Mouse (Mus musculus) neural tube, embryonic 11.5 days (tissue): ENCODE data around the gene Trim7. TPM values are rescaled to one million over a fixed set of nuclear protein-coding genes. Genes with fewer than 3 reads are reported as not detected.
"Not testable (repeated sequence)": the region's sequence is repeated elsewhere in the genome, so short reads cannot be mapped to it uniquely, and the experiment has no call there.

Experiments used
- ATAC-seq: fragments of 200-750 bp; cut with Nextera tagmentation; 2 replicates; pipeline ENCODE4 v1.8.0; 2017; ENCODE audit warnings: moderate number of reproducible peaks, mild to moderate bottlenecking, moderate TSS enrichment, moderate library complexity; ENCODE audit not compliant: insufficient read depth, low FRiP score, low TSS enrichment
- DNase-seq: peaks from one replicate; pipeline ENCODE4 v3.0.0-alpha.2; 2015; ENCODE audit warnings: low spot score
- H3K27ac ChIP-seq: fragments of 300-500 bp; sonication (generic); 2 replicates; pipeline ENCODE4 v1.5.1; 2014; ENCODE audit warnings: low read depth, mild to moderate bottlenecking, low read length
- H3K27me3 ChIP-seq: fragments of 300-500 bp; sonication (generic); 2 replicates; pipeline ENCODE4 v1.6.1; 2014; ENCODE audit warnings: mild to moderate bottlenecking, low read length, mixed read lengths; ENCODE audit not compliant: control insufficient read depth, insufficient read depth
- H3K36me3 ChIP-seq: fragments of 300-500 bp; sonication (generic); 2 replicates; pipeline ENCODE4 v1.6.1; 2014; ENCODE audit warnings: mild to moderate bottlenecking, low read length, moderate library complexity, mixed read lengths; ENCODE audit not compliant: control insufficient read depth, insufficient read depth
- H3K4me1 ChIP-seq: fragments of 300-500 bp; sonication (generic); 2 replicates; pipeline ENCODE4 v1.6.1; 2014; ENCODE audit warnings: low read length, mixed read lengths; ENCODE audit not compliant: control insufficient read depth, insufficient read depth
- H3K4me2 ChIP-seq: fragments of 300-500 bp; sonication (generic); 2 replicates; pipeline ENCODE4 v1.6.1; 2014; ENCODE audit warnings: low read depth, mild to moderate bottlenecking, moderate library complexity
- H3K4me3 ChIP-seq: fragments of 300-500 bp; sonication (generic); 2 replicates; pipeline ENCODE4 v1.5.1; 2014; ENCODE audit warnings: low read depth, low read length
- H3K9ac ChIP-seq: fragments of 300-500 bp; sonication (generic); 2 replicates; pipeline ENCODE4 v1.6.1; 2014; ENCODE audit warnings: mild to moderate bottlenecking, low read length
- H3K9me3 ChIP-seq: fragments of 300-500 bp; sonication (generic); 2 replicates; pipeline ENCODE4 v1.6.1; 2016; ENCODE audit warnings: low read length; ENCODE audit not compliant: control insufficient read depth
- WGBS: fragments of 180-500 bp; shearing (Covaris S2); extraction: QIAGEN DNeasy Blood & Tissue Kit; methylation state at CpG from one replicate; pipeline ENCODE4 v1.1.7; 2014; 5-methylcytosine and 5-hydroxymethylcytosine counted together
- polyA plus RNA-seq: library from polyadenylated mRNA; unstranded; fragments of >200 nt; fragmentation: Nextera tagmentation; extraction: Ambion mirVana; gene quantifications from 2 replicates; pipeline ENCODE4 v1.2.1, GENCODE M21; 2014

Gene Trim7
- polyA plus RNA-seq, 1 experiment from 2014 or later = 0.97 TPM

DNA sequence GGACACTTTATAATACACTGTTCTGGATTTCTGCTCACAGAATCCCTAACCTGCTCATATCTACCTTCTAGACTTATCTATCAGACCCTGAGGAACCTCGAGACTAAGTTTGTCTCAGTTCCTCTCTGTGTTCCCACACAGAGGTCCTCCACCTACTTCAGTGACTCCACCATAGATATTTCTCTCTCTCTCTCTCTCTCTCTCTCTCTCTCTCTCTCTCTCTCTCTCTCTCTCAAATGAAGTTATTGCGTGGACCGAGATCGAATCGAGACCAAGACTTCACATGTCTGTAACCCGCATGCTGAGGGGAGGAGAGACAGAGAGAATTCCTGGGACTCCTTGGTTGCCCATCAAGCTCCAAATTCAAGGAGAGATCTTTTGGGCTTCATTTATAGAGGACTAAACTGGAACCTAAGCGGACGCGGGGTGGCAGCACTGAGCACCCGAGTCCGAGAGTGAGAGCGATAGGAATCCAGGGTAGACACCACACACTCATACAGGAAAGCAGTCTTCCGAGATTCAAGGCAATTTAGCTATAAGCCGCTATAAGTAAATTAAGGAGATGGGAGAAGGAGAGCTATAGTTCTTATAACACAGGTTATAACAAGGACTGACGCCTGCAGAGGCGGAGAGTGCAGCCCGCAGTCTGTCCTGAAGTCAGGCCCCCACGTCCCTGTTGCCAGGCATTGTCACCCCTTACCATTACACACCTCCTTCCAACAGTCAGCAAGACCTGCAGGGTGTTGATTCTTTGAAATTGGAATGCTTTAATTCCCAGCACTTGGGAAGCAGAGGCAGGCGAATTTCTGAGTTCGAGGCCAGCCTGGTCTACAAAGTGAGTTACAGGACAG, 35.7 kb upstream of the Trim7 start:
- ATAC-seq = peak; percentile 60; the same call in 1 of the 2 replicates
- H3K27me3 ChIP-seq = no peaks in the 10 kb centered on the region

DNA sequence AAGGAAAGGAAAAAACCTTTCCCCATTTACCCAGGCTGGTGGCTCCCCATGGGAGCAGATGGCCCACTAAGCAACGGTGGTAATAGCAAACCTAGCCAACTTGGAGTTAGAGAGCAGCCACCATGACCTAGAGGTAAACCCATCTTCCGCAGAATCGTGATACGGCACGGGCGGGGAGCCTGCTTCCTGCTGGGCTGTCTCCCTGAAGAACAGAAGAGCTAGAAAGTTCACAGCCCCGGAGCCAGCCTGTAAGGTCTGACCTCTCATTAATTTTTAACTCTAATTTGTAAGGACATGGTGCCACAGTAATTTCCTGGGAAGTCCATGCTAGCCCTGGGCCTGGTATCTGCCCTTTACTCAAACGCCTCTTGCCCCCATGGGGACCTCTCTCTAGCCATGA, 35.0 kb upstream of the Trim7 start:
- Histone ChIP-seq H3K9ac (no peak overlapping the region), H3K4me3 (no peak overlapping the region), H3K4me1 (no peaks in the 10 kb centered on the region), H3K27ac (no peak overlapping the region), H3K27me3 (no peaks in the 10 kb centered on the region), H3K36me3 (no peaks in the 10 kb centered on the region), H3K9me3 (no peaks in the 10 kb centered on the region), H3K4me2 (no peak overlapping the region)
- ATAC-seq (no peak), DNase-seq (no peak)
- WGBS = 43% methylated on average over 8 of the region's 8 CpGs

More for the DNA sequence above, 35.7 kb upstream of the Trim7 start:
- H3K9me3 ChIP-seq = no peaks in the 10 kb centered on the region
- 0 out of 2 replicates have a peak overlapping the region, but pooled peaks have one; percentile 8 for H3K4me3 ChIP-seq
- no peak overlapping the region for H3K27ac ChIP-seq
- H3K9ac ChIP-seq = no peak overlapping the region; the same call in 1 of the 2 replicates
- H3K4me1 ChIP-seq = no peaks in the 10 kb centered on the region
- peak; percentile 89 for DNase-seq
- no peaks in the 10 kb centered on the region for H3K36me3 ChIP-seq
- WGBS = 16% methylated on average over 20 of the region's 20 CpGs
- H3K4me2 ChIP-seq = peak overlapping the region; percentile 35; the same call in 1 of the 2 replicates

DNA sequence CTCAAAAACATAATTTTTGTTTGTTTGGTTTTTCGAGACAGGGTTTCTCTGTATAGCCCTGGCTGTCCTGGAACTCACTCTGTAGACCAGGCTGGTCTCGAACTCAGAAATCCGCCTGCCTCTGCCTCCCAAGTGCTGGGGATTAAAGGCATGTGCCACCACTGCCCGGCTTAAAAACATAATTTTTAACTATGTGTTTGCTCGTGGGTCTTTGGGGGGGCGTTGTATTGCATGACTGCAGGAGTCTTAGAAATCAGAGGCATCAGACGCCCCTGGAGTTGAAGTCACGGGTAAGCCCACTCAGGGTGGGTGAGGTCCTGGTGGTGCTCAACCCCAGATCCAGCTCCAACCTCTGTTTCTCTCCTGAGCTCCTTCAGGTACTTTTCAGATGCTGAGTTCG, 34.0 kb upstream of the Trim7 start:
- H3K9me3 ChIP-seq, H3K9ac ChIP-seq, ATAC-seq, H3K4me2 ChIP-seq, H3K4me3 ChIP-seq, H3K27ac ChIP-seq, DNase-seq, H3K4me1 ChIP-seq, H3K27me3 ChIP-seq, H3K36me3 ChIP-seq: not testable (repeated sequence)
- WGBS = 92% methylated on average over 9 of the region's 9 CpGs

DNA sequence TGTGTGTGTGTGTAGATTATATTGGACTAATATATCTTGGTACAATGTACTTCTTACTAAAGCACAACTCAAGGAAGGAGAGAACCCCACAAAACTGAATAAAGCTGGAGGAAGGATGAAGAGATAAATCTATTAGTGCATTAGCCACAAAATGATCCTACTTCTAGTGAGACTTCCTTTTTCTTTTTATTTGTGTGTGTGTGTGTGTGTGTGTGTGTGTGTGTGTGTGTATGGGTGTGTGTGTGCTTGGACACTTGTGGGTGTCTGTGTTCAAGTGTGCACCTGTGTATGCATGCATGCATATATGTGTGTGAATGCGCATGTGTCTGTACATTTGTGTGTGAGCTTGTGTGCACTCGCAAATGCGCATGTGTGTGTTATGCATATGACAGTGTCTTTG, 32.8 kb upstream of the Trim7 start:
- Histone ChIP-seq H3K9me3 (no peaks in the 10 kb centered on the region), H3K4me1 (no peaks in the 10 kb centered on the region), H3K27me3 (no peaks in the 10 kb centered on the region), H3K4me2 (no peak overlapping the region), H3K27ac (no peak overlapping the region), H3K4me3 (no peak overlapping the region), H3K36me3 (no peaks in the 10 kb centered on the region), H3K9ac (no peak overlapping the region)
- no peak for ATAC-seq
- no peak for DNase-seq
- 97% methylated on average over 3 of the region's 3 CpGs for WGBS

DNA sequence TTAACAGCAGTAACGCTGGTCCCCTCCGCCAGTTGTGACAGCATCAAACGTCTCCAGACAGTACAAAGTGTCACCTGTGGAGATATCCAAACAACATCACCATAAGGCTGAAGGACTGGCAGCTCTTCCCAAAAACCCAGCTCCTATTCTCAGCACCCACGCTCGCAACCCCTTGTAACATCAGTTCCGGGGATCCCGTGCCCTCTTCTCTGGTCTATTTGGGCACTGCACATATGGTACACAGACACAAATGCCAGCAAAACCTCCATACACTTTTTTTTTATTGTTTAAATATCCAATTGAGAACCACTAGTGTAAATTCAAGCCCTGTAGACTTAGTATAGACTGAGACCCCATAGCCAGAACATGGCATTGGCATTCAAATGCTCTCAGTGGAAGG, 30.7 kb upstream of the Trim7 start:
- Histone ChIP-seq H3K27ac (no peak overlapping the region), H3K9ac (no peak overlapping the region), H3K4me1 (no peaks in the 10 kb centered on the region), H3K36me3 (no peaks in the 10 kb centered on the region), H3K27me3 (no peaks in the 10 kb centered on the region), H3K9me3 (no peaks in the 10 kb centered on the region), H3K4me3 (no peak overlapping the region), H3K4me2 (no peak overlapping the region)
- ATAC-seq (no peak), DNase-seq (no peak)
- 87% methylated on average over 7 of the region's 7 CpGs for WGBS

DNA sequence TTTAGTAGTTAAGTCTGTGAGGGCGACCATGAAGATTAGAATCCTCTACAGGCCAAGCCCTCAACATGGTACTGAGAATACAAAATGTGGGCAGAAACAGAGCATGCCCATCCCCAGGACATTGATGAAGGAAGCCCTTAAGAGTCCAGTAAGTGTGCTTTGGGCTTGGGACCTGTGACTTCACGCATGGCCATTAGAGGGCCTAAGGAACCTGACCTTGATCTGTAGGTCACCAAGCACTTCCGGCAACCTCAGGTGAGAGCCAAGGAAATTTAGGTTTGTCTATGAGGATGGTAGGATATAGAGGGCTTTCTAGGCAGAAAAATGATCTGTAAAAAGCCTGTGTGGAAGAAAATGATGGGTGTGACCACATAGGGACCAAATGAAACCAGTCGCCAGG, 29.6 kb upstream of the Trim7 start:
- Histone ChIP-seq H3K4me3 (no peak overlapping the region), H3K4me2 (no peak overlapping the region), H3K4me1 (peaks cover 2% of the 10 kb centered on the region), H3K9ac (no peak overlapping the region), H3K36me3 (no peaks in the 10 kb centered on the region), H3K27me3 (no peaks in the 10 kb centered on the region), H3K9me3 (no peaks in the 10 kb centered on the region), H3K27ac (no peak overlapping the region)
- DNase-seq (no peak), ATAC-seq (no peak)
- 84% methylated on average over 4 of the region's 4 CpGs for WGBS

DNA sequence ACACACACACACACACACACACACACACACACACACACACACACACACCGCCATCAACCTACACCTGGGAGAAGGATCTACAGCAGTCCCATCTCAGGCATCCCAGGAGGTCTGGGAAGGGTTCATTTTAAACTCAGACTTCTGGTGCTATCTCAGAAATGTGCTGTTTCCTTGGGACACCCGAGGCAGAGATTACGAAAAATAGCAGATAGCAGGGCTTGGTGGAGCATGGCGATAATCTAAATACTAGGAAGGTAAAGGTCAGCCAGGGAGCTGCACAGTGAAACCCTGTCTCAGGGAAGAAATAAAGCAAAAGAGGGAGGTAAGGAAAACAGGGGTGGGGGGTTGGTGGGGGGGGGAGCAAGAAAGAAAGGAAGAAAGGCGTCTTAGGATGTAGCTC, 28.7 kb upstream of the Trim7 start:
- Histone ChIP-seq H3K27me3 (no peaks in the 10 kb centered on the region), H3K4me1 (peaks cover 12% of the 10 kb centered on the region), H3K9ac (no peak overlapping the region), H3K27ac (no peak overlapping the region), H3K4me2 (no peak overlapping the region), H3K4me3 (no peak overlapping the region), H3K36me3 (peaks cover 5% of the 10 kb centered on the region), H3K9me3 (no peaks in the 10 kb centered on the region)
- WGBS = 84% methylated on average over 5 of the region's 5 CpGs
- ATAC-seq = no peak
- no peak for DNase-seq

DNA sequence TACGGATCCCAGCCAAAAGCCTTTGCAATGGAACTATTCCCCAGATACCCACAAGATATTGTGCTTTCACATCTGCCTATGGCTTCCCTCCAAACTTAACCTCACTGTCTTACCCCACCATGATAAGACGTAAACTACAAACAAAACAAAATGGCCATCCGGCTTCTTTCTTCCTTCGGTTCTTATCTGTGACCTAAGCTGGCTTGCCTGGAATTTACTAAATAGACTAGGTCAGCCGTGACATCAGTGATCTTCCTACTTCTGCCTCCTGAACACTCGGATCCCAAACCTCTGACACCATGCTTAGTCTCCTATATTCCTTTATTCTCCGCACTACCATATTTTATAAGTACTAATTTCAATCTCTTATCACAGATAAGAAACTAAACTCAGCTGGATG, 27.6 kb upstream of the Trim7 start:
- DNase-seq (no peak), ATAC-seq (no peak)
- WGBS = 89% methylated on average over 7 of the region's 7 CpGs
- Histone ChIP-seq H3K27ac (no peak overlapping the region), H3K4me2 (no peak overlapping the region), H3K4me3 (no peak overlapping the region), H3K9ac (no peak overlapping the region), H3K4me1 (peaks cover 15% of the 10 kb centered on the region), H3K9me3 (no peaks in the 10 kb centered on the region), H3K27me3 (no peaks in the 10 kb centered on the region), H3K36me3 (peaks cover 11% of the 10 kb centered on the region)
